Mouse (Mus musculus) NIH3T3 (cell line): ENCODE results near the gene Adamtsl2.

Experiments
- DNase-seq: peaks from one replicate; pipeline ENCODE4 v3.0.0-alpha.2; 2012; ENCODE audit warnings: low read depth

Adamtsl2 gene

GRCm38 (mm10) chr2:27119766-27120165, 40.6 kb downstream of the Adamtsl2 start:
- no peak for DNase-seq

GRCm38 (mm10) chr2:27120241-27120641, 41.1 kb downstream of the Adamtsl2 start:
- DNase-seq, result peak; percentile 18

GRCm38 (mm10) chr2:27121626-27122355, 42.6 kb downstream of the Adamtsl2 start:
- DNase-seq, result no peak

DNA sequence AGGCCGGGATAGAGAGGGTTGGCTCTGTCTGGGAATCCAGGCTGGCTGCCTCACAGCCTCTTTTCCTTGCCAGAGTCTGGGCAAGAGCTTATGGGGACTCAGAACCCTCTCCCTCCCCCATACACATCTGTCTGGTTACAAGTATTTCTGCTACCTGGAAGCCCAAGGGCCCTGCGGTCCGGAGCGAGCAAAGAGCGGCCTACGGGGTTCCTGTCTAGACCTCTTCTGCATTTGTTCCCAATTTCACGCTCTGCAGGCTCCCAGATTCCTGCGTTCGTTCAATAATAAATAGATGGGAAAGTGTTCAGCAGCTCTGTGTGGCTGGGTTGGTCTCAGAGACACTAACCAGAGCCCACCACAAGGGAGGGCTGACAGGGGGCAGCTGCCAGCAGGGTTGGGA, 43.4 kb downstream of the Adamtsl2 start:
- no peak for DNase-seq

DNA sequence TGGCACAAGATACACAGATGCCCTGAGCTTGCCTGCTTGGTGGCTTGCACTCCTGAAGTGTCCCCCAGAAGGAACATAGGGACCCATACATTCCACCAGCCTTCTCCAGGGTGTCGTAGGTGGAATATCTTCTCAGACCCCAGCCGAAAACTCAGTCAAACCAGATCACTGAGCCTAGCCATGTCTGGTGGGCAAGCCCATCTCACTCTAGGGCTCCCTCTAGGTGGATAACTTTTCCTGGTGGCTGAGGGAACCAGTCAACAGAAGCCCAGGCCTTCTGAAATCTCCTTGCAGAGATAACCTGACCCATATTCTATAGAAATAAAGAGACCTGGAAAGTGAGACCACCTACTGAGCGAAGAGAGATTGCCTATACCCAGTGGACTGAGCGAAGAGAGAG, 43.9 kb downstream of the Adamtsl2 start:
- DNase-seq, result no peak

- peak; percentile 67 for DNase-seq
Observed at GRCm38 (mm10) chr2:27125979-27126378, 46.8 kb downstream of the Adamtsl2 start.

- no peak for DNase-seq
Observed at GRCm38 (mm10) chr2:27126496-27126895, 47.3 kb downstream of the Adamtsl2 start.

DNA sequence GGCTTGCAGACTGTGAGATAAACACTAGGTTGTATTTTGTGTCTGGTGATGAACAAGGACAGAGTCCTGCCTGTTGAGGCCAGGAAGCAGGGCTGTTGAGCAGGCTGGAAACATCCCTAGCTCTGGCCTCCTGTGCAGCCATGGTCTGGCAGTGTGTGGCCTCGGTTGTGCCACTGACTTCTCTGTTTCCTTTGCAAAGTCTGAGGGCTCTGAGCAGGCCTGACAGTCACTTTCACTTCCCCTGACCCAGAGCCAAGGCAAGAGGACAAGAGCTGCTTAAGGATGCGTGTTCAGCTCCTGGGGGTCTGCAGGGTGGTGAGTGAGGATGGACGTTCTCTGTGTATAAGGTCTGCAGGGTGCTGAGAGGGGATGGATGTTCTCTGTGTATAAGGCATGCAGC, 49.8 kb downstream of the Adamtsl2 start:
- no peak for DNase-seq

DNA sequence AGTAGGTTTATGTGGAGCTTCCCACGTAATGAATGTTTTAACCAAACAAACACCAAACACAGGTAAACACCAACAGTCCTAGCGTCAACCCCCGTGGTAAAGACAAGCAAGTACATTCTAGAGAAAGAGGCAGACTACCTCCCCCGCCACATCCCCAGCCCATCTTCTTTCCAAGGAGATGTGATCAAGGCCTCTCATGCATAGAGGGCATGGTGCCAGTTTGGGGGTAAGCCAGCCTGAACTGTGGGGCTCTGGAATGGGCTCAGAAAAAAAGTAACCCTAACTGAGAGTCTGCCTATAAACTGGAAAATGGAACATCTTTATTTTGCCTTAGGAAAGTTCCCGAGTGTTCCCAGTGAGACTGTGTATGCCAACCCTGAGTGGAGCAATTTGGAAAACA, 56.8 kb downstream of the Adamtsl2 start:
- DNase-seq, result no peak

DNA sequence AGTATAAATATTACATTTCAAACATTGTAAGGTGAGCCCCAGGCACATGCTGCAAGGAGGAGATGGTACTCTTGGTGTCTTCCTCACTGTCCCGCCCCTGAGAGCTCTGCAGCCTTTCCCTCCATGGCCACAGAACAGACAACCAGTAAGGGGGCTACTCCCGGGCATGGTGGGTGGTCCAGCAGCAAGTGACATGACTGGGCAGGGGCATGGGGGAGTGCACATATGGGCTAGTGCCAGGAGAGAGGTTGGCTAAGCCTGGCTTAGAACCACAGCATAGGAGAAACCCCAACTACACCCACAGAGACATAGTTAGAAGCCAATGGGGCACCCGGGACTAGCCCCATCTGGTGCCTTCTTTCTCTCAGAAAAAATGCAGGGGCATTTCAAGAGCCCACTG, 57.2 kb downstream of the Adamtsl2 start:
- no peak for DNase-seq

DNA sequence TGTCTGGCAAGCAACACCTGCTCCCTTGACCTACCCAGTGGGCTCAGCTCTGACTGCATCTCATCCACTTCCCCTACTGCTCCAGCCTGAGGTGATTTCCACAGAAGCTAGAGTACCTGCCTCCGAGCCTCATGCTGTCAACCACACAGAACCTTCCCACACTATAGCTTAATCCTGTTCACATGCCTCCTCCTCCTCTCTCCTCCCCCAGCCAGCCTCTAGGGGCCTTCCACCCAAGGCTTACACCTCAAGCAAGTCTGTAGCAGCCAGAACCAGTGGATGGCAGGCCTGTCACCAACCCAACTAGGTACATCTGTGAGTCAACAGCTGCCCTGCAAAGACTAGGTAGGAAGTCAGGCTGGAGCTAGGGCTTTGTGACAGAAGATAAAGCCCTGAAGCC, 57.6 kb downstream of the Adamtsl2 start:
- no peak for DNase-seq

DNA sequence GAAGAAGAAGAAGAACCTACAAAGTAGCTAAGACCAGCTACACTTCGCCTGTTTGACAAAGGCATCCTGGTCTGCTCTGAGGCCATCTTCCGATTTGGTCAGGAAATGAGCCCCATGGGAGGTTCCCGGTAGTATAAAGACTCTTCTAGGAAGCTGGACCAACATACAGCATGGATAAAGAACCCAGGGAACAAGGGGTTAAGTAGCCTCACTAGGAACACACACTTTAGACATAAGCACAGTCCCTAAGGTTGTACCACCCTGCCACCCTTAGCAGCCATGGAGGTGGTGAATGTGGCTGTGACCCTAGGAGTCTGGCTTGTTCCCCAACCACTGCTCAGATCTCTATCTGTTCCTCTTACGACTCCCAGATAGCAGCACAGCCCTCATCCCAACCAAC, 59.2 kb downstream of the Adamtsl2 start:
- DNase-seq, result no peak

GRCm38 (mm10) chr2:27141950-27142693, 62.9 kb downstream of the Adamtsl2 start, which contains the start of gene Fam163b:
TSS of gene Fam163b (minus strand) at chr2:27142491.
- DNase-seq, result no peak

GRCm38 (mm10) chr2:27144957-27145356, 65.8 kb downstream of the Adamtsl2 start:
- no peak for DNase-seq

DNA sequence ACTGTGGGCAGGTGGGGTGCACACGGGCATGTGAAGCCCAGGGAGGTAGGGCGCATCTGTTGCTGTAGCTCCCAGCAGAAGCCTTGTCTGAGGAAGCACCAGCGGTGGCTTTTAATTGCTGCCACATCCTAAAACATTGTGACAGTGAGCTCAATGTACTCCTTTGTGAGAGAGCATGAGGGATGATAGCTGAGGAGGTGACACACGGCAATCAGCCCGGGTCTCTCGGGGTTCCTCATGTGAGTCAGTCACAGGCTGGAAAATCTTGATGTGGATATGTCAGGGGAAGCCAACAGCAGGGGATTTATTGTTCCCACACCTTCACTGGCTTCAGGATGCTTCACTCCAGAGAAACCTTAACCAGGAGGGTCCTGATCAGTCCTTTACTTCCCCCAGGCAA, 67.7 kb downstream of the Adamtsl2 start:
- no peak for DNase-seq

- no peak for DNase-seq
Observed at GRCm38 (mm10) chr2:27149457-27149856, 70.3 kb downstream of the Adamtsl2 start.

DNA sequence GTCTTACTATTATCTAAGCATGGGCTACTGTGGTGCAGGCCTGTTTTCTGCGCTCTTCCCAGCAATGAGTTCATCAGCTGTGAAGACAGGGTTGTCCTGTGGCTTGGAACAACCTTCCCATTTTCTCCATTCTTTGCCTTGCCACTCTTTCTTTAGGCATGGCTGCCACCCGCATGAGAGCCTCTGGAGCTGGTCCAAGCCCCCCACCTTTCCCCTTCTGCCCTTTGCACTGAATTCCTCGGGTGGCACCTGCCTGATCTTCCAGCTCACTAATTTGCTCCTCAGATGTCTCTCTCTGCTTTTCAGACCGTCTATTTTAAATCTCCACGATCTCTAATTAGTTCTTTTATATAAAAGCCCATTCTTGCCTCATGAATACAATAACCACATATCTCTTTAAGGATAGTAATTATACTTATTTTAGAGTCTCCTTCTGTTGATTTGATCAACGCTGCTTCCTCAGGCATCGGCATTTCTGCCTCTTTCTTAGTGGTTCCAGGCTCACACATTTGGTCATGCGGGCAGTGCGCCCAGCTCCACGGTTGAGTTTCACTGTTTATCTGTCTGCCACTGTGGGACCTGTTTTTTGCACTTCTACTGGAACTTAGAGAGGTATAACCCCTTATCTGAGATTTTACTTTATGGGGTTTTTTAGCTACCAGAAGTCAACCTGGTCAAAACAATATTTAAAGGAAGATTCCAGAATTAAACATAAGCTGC, 75.4 kb downstream of the Adamtsl2 start:
- no peak for DNase-seq

DNA sequence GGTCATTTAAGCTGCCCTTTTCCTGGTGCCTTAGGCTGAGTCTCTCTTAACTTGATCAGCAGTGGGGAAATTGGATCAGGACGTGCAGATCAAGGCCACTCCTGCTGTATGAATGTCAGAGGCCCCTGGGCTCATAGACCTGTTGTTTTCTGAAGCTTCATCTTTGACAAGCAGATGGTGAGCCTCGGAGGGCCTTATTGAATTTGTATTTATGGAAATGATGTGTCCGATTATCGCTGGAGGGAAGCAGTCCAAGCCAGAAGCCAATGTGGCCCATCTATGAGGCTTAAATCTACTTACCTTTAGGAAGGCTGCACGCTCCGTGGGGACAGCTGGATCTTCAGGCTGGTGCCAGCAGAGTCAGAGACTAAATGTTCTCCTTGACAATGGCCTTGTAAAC, 77.4 kb downstream of the Adamtsl2 start:
- DNase-seq, result no peak
